Mouse (Mus musculus) layer of hippocampus, adult 9-11 months (tissue): ENCODE measurements around the gene Rbm38.

Experiments
- DNase-seq: peaks from one replicate; pipeline ENCODE4 v3.0.0; 2022

Gene Rbm38

DNA sequence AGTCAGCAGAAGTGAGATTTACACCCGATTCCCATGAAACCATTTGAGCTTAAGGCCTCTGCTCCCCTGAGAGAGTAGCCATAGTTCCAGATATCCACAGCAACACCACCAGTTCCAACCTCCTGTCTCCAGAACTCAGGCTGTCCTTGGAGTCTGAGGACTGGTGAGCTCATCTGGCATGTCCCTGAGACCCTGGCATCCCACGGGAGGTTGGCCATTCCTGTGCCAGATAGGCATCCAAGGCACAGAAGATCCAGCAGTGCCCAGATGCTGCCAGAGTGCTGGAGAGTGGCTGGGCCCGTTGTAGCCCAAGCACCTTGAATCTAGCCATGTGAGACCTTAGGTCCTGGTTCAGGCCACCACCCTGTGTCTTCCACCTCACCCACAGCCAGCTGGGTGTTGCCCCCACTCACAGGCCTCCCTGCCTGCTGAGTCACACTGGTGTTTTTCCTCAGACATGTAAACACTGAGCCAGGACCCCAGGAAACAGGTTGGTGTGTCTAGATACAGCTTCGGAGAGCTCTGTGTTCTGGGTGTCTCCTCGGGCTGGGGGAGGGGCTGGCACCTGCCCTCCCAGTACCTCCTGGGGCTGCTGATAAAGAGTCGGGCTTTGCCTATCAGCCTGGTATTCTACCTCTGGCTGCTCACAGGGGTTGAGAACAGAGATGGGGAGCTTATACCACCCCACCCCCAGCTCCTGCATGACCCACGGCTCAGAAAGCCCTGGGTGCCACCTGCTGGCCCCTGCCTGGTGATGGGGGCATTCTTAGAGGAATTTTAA lies 17.7 kb downstream of the Rbm38 start:
- no peak for DNase-seq

DNA sequence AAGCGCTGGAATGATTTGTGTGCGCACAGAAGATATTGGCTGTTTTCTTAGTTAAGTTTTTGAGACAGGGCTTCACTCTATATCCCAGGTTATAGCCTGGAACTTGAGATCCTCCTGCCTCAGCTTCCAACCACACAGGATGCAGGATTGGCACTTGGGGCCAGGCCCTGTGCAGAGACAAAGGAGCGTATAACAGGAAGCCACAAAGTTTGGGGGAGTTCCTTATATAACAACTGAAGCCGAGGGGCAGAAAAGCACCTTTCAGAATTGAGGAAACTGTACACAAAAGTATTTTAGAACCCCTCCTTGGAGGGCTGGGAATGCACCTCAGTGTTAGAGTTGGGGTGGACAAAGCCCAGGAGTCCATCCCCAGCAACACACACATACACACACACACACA lies 18.7 kb downstream of the Rbm38 start:
- DNase-seq = no peak

DNA sequence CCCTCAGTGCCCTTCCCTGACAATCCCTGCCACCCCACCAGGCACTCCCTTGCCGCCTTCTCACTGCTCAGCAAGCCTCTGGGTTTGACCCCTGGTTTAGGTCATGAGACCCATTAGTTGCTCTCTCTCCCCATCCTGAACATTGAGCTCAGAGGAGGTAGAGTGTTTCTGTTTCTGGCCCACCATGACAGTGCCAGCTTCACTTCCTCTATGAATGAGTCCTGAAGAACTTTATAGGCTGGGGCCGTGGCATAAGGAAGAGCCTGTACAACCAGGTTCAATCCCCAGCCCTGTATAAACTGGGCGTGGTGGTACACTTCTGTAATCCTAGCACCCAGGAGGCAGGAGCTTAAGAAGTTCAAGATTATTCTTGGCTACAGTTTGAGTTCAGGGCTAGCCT lies 20.5 kb downstream of the Rbm38 start:
- DNase-seq = no peak

- DNase-seq = no peak
Observed at GRCm38 (mm10) chr2:173041242-173041641, 20.9 kb downstream of the Rbm38 start.

DNA sequence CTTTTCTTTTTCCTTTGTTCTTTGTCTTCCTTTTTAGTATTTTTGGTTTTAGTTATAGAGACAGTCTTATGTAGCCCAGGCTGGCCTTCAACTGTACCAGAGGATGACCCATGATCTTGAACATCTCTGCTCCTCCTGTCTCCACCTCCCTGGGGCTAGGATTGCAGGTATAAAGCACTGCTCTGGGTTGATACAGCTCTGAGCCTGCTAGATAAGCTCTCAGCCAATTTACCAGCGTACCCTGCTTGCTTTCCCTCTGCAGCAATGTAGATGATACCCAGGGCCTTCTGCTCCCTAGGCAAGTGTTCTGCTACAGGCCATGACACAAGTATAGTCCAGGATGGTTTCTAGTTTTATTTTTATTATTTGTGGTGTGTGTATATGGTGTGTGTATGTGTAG lies 21.6 kb downstream of the Rbm38 start:
- no peak for DNase-seq

GRCm38 (mm10) chr2:173042504-173043162 lies 22.3 kb downstream of the Rbm38 start:
- no peak for DNase-seq

GRCm38 (mm10) chr2:173044198-173044970 lies 24.1 kb downstream of the Rbm38 start:
- DNase-seq = no peak

GRCm38 (mm10) chr2:173046582-173047297 lies 26.4 kb downstream of the Rbm38 start:
- no peak for DNase-seq

DNA sequence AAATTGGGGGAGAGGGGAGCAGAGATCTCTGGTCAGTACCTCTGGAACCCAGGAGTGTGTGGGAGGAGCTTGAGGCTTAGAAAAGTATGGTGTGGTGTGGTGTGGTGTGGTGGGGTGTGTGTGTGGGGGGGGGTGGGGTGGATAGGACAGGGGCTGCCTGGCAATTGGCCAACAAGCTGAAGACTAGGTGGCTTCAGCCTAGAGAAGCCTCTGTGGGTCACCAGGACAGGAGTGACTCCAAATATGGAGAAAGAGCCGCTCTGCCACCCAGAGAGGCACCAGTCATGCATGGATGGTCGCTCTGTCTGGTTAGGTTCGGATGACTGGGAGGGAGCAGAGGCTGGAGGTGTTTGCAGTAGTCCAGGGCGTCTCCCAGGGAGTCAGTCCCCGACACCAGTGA lies 27.2 kb downstream of the Rbm38 start:
- DNase-seq = no peak

GRCm38 (mm10) chr2:173048041-173048745 lies 27.9 kb downstream of the Rbm38 start:
- DNase-seq = no peak

GRCm38 (mm10) chr2:173049231-173049630 lies 28.9 kb downstream of the Rbm38 start:
- no peak for DNase-seq

DNA sequence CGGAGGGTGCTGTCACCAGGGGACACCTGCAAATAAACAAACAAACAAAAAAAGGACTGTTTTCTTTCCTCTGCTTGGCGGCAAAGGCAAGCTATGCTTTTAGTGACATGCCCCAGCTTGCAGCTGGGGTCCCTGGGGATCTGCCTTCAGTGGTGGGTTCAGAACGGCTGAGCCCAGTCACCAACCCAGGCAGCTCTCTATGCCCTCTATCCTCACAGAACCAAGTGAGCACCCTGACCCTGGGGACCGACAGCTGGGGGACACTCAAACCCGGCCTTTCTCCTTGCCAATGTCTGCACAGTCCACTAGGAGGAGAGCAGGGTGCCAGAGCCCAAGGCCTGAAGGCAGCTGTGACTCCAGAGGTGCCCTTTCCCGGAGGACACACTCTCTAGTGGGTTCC lies 29.5 kb downstream of the Rbm38 start:
- DNase-seq = no peak

- DNase-seq = no peak
Observed at GRCm38 (mm10) chr2:173050604-173051382, 30.5 kb downstream of the Rbm38 start.

DNA sequence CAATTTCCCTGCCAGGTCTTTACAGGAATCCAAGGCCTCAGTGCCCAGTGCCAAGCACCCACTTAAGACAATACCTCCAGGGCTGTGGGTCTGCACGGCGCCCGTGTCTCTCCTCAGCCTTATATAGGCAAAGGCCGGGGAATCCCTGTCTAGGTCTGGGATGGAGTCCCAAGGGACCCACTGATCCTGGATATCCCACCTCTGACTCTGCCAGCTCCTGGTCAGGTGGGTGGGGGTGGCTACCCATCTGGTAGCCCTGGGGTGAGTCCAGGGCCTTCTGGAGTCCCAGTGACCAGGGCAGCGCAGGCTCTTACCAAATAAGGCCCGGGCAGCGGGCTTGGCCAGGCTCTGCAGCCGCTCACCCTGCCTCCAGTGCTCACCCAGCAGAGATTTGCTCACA lies 32.6 kb downstream of the Rbm38 start:
- no peak for DNase-seq

DNA sequence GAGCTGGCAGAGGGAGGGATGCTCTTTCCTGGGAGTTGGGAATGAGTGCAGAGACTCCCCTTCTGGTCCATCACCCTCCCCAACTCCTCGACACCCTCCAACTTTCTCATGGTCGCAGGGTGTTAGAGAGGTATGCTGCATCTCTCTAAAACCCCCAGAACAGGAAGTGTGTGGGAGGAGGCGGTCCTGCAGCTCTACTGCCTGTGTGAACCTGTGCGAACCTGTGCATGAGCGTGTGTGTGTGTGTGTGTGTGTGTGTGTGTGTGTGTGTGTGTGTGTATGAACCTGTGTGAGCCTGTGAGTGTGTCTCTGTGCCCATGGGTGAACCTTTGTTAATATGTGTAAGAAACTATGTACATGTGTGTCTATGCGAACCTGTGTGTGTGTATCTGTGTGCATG lies 33.5 kb downstream of the Rbm38 start:
- no peak for DNase-seq

DNA sequence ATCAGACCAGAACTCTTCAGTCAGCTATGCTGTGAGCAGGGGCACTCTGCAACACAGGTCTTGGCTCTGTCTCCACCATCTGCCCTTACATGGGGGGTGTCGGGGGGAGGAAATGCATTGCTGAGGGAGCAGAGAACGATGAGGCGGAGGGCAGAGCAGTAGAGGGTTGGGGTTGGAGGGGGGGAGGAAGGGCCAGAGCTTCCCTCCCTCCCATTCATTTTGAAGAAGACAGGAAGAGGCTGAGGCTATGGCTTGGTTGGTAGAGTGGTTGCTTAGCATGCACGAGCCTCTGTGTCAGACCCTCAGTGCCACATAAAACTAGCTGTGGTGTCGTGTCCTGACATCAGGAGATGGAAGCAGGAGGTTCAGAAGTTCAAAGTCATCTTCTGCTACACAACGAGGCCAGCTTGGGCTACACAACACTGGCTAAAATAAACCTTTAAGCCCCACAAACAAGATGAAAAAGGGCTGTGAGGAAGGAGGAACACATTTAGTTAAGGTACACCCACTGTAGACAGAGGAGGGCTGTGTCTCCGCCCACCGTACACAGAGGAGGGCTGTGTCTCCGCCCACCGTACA lies 36.1 kb downstream of the Rbm38 start:
- no peak for DNase-seq

GRCm38 (mm10) chr2:173056882-173057315 lies 36.6 kb downstream of the Rbm38 start:
- DNase-seq = no peak

GRCm38 (mm10) chr2:173057623-173058022 lies 37.3 kb downstream of the Rbm38 start:
- DNase-seq = no peak

DNA sequence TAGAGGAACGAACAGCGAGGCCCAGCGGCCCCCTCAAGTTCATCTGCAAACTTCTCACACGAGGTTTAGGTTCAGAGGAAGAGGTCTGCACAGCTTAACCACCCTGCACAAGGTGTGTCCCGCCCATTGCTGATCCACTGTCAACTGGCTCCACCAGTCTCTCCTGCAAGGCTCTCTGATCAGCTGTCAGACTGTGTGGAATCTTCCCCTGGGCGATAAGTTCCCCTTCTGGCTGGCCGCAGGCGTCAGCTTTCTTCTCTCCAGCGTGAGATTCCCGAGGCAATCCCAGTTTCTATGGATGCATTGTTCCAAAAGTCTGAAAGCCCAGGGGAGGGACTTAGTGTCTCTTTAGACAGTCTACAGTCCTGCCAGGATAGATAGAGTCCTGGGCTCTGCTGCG lies 38.0 kb downstream of the Rbm38 start:
- DNase-seq = no peak

DNA sequence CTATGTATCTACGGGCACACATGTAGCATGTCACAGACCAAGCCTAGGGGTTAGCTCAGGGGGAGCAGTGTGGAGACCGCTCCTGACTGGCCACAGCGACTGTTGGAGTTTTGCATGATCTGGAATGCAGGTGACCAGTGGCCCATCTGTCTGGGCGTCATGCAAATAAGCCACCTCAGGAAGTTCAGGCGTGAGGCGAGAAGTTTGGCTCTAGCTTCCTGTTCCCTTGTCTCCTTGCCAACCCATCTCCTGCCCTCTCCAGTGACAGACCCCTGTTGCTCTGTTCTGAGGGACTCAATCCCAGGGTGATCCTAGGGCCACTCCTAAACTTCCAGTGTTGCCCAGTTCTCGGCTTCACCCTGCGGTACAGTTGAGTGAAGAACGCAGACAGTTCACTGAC lies 40.2 kb downstream of the Rbm38 start:
- no peak for DNase-seq
